Mouse (Mus musculus) stomach, postnatal 0 days (tissue): ENCODE results near the gene Caln1.

ENCODE experiments used
- CTCF ChIP-seq: IDR thresholded peaks from 2 replicates; pipeline ENCODE4 v1.5.1; 2016; ENCODE audit warnings: antibody characterized with exemption, low read depth, mild to moderate bottlenecking, moderate library complexity
- EP300 ChIP-seq: optimal IDR thresholded peaks from 2 replicates; pipeline ENCODE3; 2016; ENCODE audit warnings: antibody characterized with exemption

- no peak for TF ChIP-seq CTCF
- TF ChIP-seq EP300 = no peak
These were observed 79.9 kb downstream of the Caln1 start for GRCm38 (mm10) chr5:130448931-130449856.
